Mouse (Mus musculus) left cerebral cortex, postnatal 14 days (tissue): ENCODE data around the gene Tmem178b. TPM values are rescaled to one million over a fixed set of nuclear protein-coding genes. Genes with fewer than 3 reads are reported as not detected.
A peak's percentile ranks its signal among the peaks of the same experiment; 100 is the strongest.

Experiments used
- DNase-seq, 2 experiments: peaks; one replicate each; pipeline ENCODE4 v3.0.0; 2021 to 2022; ENCODE audit warnings: low spot score in 2 of 2, mixed read lengths in 1 of 2
- intact Hi-C: fragments of 180-260 bp; cut with DNase I; formaldehyde crosslinking; loops from one replicate; pipeline ENCODE4 v1.15.1; 2025
- total RNA-seq, 2 experiments: library from RNA; stranded (reverse); gene quantifications; 2 replicates each; pipeline ENCODE4 v1.2.3; 2021

Tmem178b gene
- total RNA-seq, 2 experiments from 2014 or later: 392 to 420 TPM

DNA sequence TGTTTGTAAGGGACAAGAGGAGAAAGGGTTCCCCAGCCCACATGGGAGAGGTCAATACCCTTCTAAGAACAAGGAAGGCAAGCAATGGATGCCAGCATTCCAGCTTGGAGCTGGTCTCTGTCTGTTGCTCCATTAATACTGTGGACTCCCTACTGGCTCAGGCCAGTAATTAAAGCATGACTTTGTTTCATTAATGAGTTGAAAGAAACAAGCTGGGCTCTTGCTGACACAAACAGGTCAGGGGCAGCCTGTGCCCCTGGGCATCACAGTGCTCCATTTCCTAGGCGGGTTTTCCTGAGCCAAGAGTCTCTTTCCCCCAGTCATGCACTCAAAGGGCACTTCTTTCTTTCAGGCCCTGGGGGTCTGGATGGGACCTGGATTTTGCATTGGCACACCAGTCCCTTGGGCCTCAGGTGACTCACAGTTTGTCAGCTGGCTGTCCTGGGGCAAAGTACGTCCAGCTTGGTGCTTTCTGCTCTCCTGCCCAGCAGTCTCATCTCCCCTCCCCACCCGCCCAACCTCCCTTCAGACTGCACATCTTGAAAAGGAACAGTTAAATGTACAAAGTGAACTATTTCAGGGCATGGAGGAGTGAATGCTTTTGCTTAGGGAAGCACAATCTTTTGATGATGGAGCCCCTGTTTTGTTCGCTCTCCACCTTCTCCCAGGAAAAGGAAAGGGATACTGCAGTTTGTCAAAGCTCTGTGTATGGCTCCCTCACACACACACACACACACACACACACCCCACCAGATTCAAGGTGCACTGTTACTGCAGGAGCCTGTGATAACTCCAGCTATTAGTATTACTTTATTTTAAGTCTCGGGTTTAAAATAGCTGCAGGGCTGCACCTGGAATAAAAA lies 188.5 kb downstream of the Tmem178b start:
- no peak for DNase-seq
- intact Hi-C loops: no loop called here

- DNase-seq: peak; percentile 31 to 55
- intact Hi-C loops: no loop called here
Measured at GRCm38 (mm10) chr6:40062190-40062501, 189.1 kb downstream of the Tmem178b start.

DNA sequence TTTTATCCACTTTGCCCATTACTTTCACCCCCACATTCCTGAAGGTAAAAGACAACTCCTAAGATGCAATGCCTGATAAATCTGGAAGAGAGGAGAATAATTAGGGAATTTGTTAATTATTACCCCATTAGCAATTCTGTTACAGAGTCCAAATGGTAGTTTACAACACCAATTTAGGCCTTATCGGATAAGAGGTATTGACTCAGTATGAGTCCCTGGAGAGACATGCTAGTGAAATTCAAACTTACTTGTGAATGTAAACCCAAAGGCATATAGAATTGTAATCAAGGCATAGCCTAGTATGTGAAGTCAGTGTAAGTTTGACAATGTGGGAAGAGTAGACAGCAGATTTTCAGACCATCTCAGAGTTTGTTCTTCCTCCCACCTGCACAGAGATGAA lies 190.4 kb downstream of the Tmem178b start:
- no peak for DNase-seq
- intact Hi-C loops: no loop called here

- DNase-seq: no peak
- intact Hi-C loops: no loop called here
Measured at GRCm38 (mm10) chr6:40063899-40064298, 190.8 kb downstream of the Tmem178b start.

DNA sequence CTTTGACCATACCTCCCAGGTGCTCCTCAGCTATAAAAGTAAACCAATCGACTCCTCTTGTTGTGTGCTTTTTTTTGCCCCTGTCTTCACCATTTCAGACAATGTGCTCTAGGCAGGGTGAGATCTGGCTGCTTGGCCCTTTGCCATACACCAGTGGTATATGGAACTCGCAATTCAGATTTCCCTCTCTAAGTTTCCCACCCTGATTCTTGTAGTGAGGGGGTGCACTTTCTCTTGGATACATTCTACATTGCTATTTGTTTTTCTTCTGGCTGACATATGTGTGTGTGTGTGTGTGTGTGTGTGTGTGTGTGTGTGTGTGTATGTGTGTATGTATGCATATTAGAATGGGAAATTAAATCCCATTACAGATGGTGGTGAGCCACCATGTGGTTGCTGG lies 191.3 kb downstream of the Tmem178b start:
- intact Hi-C loops: no loop called here
- DNase-seq: no peak

DNA sequence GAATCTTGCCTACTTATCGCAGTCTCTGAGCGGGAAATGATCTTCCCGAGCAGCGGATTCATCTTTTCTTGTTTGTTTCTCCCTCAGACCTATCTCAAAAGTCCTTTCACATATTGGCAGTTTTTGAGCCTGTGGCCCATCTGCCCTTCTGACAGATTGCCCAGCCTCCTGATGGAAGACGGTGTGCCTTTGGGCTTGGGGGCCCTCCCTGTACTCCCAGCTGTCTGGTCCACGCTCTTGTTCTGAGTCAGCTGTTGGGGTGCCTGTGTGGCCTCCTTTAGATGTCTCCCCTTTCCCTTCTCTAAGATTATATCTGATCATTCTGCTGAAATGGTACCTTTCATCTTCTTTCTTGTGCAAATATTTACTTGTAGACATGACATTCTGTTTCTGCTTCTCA lies 195.4 kb downstream of the Tmem178b start:
- intact Hi-C loops: no loop called here
- DNase-seq: no peak

DNA sequence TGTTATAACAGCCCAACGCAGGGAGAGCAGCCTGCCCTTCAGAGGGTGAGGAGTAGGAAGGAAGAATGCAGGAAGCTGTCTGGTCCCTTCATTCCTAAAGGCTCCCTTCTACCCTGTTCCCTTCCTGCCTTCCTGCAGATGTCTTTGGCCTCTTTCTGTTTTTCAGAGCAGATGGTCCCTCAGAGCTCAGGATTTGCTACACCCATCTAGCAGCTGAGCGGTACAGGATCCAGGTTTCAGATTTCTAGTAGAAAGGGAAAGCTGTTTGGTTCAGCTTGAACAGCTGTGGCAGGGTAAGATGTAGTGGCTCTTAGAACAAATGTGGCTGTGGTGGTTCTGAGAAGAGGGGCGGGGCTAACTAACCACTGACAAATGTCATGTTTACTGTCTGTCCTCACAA lies 197.9 kb downstream of the Tmem178b start:
- intact Hi-C loops: no loop called here
- DNase-seq: peak; percentile 38 to 59

GRCm38 (mm10) chr6:40076089-40076488 lies 203.0 kb downstream of the Tmem178b start:
- intact Hi-C loops: no loop called here
- DNase-seq: no peak

GRCm38 (mm10) chr6:40076670-40077313 lies 203.7 kb downstream of the Tmem178b start:
- no peak for DNase-seq
- intact Hi-C loops: no loop called here

- intact Hi-C loops: no loop called here
- no peak for DNase-seq
Measured at GRCm38 (mm10) chr6:40078353-40078752, 205.3 kb downstream of the Tmem178b start.

DNA sequence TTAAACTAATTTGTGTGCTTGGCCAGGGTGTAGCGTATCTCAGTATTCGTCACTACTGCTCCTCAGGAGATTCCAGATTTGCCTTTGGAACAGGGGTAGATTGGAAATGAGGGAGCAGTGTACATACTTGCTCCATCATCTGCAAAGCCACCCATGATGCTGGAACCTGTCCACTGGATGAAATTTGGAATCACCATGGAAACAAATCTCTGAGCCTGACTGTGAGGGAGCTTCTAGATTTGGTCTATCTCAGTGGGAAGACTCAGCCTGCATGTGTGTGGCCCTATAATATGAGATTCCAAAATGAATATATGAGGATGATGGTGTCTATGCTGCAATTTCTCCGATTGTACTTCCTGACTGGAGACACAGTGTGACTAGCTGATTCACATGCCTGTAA lies 210.7 kb downstream of the Tmem178b start:
- intact Hi-C loops: no loop called here
- DNase-seq: no peak

DNA sequence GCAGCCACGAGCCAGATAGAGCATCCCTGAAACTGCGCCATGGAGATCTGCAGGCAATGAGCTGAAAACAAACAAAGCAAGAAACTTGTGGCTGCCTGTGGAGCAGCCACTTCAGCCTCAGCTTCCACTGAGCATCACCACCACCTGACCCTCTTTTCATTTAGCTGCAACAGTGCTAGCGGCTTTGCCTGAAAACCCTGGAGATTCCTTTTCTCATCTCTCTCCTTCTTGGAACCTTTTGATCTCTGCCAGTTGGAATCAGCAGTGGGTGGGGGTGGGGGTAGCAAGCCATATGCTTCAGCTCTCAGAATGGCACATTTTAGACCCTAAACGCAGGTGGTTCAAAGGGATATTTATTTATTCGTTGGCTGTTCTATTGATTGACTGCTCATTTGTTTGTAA lies 218.2 kb downstream of the Tmem178b start:
- intact Hi-C loops: no loop called here
- DNase-seq: no peak

DNA sequence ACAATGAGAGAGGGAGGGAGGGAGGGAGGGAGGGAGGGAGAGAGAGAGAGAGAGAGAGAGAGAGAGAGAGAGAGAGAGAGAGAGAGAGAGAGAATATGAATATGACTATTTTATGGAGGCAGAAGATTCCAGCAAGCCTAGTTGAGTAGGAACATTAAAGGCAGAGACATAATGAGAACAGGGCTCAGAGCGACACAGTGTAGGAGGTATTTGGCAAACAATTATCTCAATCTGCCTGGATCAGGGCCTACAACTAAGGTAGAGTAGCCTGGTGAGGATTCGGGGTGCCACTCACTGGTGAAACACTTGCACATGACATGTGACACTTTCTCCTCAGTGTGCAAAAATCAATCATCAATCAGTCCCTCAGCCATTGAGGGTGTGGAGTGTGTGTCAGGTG lies 225.4 kb downstream of the Tmem178b start:
- peak in 1 of 2 experiments; percentile 59 for DNase-seq

GRCm38 (mm10) chr6:40101785-40102184 lies 228.7 kb downstream of the Tmem178b start:
- intact Hi-C loops: no loop called here
- DNase-seq: no peak

More for the DNA sequence above, 225.4 kb downstream of the Tmem178b start:
- intact Hi-C loops: no loop called here

- intact Hi-C loops: no loop called here
- peak in 1 of 2 experiments; percentile 25 for DNase-seq
Measured at GRCm38 (mm10) chr6:40102863-40103262, 229.8 kb downstream of the Tmem178b start.

DNA sequence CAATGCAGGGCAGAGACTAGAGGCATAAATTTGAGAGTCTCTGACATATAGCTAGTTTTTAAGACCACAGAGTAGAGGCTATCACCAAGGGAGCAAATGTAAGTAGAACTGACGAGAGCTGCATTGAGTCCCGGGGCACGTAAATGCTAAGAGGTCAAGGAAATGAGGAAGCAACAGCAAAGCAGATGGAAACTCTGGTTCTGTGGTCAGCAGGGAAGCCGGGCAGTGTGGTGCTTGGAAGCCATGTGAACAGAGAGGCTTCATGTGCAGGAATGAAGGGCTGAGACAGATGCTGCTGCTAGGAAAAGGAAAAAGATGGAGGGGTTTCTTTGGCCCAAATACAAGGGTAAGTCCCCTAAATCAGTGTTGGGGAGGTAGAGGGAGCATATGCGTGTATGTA lies 237.0 kb downstream of the Tmem178b start:
- no peak for DNase-seq
- intact Hi-C loops: no loop called here

DNA sequence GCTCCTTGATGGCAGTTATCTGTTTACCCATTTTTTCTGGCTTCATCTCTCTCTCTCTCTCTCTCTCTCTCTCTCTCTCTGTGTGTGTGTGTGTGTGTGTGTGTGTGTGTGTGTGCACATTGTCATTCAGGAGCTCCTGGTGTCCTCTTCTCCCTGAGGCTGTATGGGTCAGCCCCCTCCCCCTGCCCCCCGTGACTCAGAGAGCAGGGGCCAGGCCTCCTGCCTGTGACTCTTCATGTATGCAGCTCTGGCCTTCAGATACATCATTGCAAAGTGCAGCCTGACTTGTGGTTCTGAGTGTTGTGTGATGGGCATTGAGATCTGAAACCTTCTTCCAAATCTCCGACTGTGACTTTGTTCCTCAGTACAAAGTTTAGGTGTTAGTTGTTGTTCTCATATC lies 237.7 kb downstream of the Tmem178b start:
- DNase-seq: no peak
- intact Hi-C loops: no loop called here

- intact Hi-C loops: no loop called here
- DNase-seq: peak; percentile 53 to 55
Measured at GRCm38 (mm10) chr6:40112488-40112887, 239.4 kb downstream of the Tmem178b start.

DNA sequence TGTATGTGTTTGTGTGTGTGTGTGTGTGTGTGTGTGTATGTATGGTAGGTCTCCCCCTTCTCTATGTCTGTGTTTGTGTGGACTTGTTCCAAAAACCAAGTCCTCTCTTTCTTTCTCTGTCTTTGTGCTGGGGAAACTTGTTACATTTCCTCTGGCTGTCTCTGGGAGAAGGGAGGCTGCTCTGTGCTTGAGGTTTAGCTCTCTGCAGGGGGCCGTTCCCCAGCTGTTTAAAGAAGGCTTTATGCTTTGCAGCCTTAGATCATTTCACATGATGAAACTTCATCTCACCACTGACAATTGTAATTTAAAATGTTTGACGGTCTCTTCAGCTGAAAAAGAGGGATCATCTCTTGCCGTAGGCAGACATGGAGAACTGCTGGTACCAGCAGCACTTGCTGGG lies 243.2 kb downstream of the Tmem178b start:
- no peak for DNase-seq
- intact Hi-C loops: no loop called here

DNA sequence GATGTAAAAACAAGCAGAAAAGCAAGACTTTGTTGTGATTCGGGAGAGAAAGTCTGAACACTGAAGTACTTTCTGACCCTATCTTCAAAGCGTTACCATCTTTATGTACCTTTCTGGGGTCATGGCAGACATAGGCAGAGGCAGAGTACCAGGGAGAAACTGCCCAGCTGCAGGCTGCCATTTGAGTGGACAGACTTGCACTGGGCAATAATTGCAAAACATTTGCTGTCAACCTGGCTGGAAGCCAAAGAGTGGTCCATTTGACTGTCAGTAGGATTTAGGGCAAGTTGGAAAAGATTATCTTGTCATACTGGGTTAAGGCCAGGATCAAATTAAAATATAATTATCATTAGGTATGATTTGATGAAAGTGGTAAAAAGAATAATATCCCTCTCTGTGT lies 247.1 kb downstream of the Tmem178b start:
- intact Hi-C loops: loop anchor here (10.0 kb wide), 1 partner anchor 115 kb away; no protein-coding TSS in a partner anchor
- no peak for DNase-seq

DNA sequence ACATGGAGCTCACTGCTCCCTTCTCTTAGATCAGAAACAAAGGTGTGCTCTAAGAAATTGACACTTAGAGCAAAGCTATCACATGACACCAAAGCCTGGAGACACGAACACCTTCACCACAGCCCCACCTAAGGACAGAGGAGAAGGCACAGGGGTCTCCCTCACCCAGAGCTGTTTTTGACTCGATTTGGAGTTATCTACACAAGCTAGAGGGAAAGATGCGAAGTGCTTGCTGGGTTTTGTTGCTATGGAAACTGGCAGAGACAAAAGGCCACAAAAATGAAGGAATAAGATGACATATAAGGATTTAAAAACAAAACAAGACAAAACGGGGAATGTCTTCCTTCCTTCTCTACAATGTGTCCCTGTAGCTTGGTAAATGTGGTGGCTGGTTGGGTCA lies 248.4 kb downstream of the Tmem178b start:
- intact Hi-C loops: loop anchor here (10.0 kb wide), 1 partner anchor 113 kb away; no protein-coding TSS in a partner anchor
- peak in 1 of 2 experiments; percentile 50 for DNase-seq
